Mouse (Mus musculus) adrenal gland, postnatal 36 days (tissue): ENCODE measurements around the gene Hsbp1. TPM values are rescaled to one million over a fixed set of nuclear protein-coding genes. Genes with fewer than 3 reads are reported as not detected.
A peak's percentile ranks its signal among the peaks of the same experiment; 100 is the strongest.

Experiments used
- DNase-seq, 2 experiments: peaks; one replicate each; pipeline ENCODE4 v3.0.0; 2021; ENCODE audit warnings: mixed read lengths in 1 of 2
- total RNA-seq, 2 experiments: library from RNA; stranded (reverse); gene quantifications; 2 replicates each; pipeline ENCODE4 v1.2.3; 2021

Gene Hsbp1
- total RNA-seq, 2 experiments from 2014 or later, result 199 to 210 TPM

DNA sequence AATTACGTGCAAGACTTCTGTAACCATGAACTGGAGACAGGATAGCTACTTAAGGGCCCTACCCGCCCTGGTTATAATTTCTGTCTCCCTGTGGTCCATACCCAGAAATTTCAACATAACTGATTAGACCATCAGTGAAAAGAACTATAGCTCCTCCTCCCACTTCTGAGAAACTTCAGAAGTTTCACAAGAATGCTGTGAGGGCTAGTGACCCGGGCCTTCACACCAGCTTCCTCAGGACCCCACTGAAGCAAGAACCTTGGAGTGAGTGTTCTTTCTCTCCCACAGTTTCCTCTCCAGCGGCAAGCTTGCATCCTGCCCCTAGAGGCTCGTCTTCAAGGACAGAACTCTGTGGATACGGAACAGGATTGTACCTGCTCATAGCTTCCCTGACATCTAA is 41.6 kb downstream of the Hsbp1 start:
- DNase-seq, result no peak

DNA sequence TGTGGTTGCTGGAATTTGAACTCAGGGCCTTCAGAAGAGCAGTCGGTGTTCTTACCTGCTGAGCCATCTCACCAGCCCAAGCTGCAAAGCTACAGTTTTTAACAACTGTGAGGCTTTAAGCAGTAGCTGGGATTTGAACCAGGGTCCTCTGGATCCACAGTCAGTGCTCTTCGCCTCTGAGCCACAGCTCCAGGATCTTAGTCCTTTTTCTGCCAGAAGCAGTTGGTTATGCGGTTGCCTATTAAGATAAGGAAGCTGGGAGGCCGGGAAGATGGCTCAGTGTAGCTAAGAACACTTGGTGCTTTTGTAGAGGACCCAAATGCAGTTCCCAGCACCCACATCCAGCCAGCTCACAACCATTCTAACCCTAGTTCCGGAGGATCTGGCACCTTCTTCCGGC is 42.7 kb downstream of the Hsbp1 start:
- DNase-seq, result no peak

DNA sequence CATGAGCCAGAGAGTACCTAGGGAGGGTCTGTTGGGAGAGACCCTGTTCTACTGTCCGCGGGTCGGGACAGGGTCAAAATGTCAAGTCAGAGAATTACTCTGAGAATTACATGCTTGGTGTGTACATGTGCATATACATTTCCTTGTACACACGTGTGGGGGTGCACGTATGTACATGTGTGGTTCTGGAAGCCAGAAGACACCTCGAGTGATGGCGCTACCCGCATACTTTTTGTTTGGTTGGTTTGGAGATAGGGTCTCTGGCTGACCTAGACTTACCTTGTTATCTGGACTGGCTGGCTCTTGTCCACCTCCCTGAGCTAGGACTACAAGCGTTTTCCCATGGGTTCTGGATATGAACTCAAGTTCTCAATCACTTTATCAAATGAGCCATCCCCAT is 49.8 kb downstream of the Hsbp1 start:
- no peak for DNase-seq

DNA sequence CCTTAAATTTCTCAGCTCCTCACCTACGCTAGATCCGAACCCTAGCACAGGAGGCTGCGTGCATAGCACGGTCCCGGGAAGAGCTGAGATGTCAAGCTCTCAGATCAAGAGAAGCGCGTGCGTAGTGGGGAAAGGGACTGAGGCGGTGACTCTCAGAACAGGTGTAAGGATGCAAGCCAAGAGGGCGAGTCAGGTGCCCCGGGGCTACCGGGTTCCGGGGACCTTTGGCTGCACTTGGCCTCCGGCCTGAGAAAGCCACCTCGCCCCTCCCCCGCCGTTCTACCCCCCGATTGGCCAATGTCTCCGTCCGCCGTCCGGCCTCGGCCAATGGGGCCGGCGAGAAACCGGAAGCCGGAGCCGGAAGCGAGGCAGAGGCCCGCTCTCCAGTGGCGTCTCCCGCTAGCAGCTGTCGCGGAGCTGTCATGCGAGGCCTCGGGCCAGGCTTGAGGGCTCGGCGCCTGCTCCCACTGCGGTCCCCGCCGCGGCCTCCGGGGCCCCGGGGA is 50.3 kb downstream of the Hsbp1 start, which contains the start of gene Mlycd:
Mlycd (plus strand) TSS at position 355 of the 503 bp plus-strand sequence.
- DNase-seq, result peak; percentile 96 to 97

DNA sequence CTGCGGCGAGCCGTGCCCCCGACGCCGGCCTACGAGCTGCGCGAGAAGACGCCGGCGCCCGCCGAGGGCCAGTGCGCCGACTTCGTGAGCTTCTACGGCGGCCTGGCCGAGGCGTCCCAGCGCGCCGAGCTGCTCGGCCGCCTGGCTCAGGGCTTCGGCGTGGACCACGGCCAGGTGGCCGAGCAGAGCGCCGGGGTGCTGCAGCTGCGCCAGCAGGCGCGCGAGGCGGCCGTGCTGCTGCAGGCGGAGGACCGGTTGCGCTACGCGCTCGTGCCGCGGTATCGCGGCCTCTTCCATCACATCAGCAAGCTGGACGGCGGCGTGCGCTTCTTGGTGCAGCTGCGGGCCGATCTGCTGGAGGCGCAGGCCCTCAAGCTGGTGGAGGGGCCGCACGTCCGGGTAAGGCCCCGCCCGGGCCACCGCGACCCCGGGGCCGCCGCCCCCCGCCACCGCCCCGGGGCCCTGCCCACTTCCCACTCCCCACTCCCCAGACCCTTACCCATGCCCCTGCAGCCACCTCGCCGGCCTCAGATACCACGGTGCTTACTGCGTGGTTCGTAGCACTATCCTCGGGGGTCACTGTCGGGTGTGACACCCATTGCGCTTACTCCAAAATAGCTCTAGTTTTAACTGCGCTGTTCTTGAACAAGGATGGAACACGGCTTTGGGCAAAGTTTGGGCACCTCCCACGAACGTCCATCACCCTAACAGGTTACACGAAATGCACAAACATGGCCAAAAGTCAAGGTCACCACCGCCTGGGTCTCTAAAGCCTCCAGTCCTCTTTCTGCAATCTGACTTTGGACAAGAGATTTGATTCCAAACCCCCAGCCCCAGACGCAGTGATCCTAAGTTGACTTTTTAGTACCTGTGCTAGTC is 51.0 kb downstream of the Hsbp1 start:
- DNase-seq, result peak; percentile 23 to 39

Other genes with a start within 250 kb of the Hsbp1 start
- gene Mlycd, start 50.4 kb downstream of the Hsbp1 start, total RNA-seq, result 10 to 100 TPM; 42.2 to 57.9 TPM
- 100 to 1,000 TPM in 1 of 2 experiments, 10 to 100 TPM in 1; 60.9 to 140 TPM for gene Osgin1, start 89.6 kb downstream of the Hsbp1 start, total RNA-seq
- gene Necab2, start 102.2 kb downstream of the Hsbp1 start, total RNA-seq, result 1 to 10 TPM; 5.4 to 7.3 TPM
- gene Slc38a8, start 157.2 kb downstream of the Hsbp1 start, total RNA-seq, result under 1 TPM in 1 of 2 experiments, not detected in 1; 0.40 TPM
- 100 to 1,000 TPM in 1 of 2 experiments, 10 to 100 TPM in 1; 89.2 to 106 TPM for gene Mbtps1, start 214.2 kb downstream of the Hsbp1 start, total RNA-seq
- gene Hsdl1, start 230.7 kb downstream of the Hsbp1 start, total RNA-seq, result 10 to 100 TPM; 22.7 to 52.4 TPM
- gene Dnaaf1, start 230.7 kb downstream of the Hsbp1 start, total RNA-seq, result under 1 TPM in 1 of 2 experiments, not detected in 1; 0.10 TPM